Mouse (Mus musculus) stomach, embryonic 14.5 days (tissue): ENCODE data around the gene Ensa. TPM values are rescaled to one million over a fixed set of nuclear protein-coding genes. Genes with fewer than 3 reads are reported as not detected.
"Not testable (repeated sequence)": the region's sequence is repeated elsewhere in the genome, so short reads cannot be mapped to it uniquely, and the experiment has no call there.

Experiments used
- ATAC-seq: fragments of 200-750 bp; cut with Nextera tagmentation; 2 replicates; pipeline ENCODE4 v1.8.0; 2017; ENCODE audit warnings: low read depth, moderate TSS enrichment; ENCODE audit not compliant: insufficient number of reproducible peaks, insufficient read depth, low FRiP score
- H3K27ac ChIP-seq: fragments of 300-500 bp; sonication (generic); 2 replicates; pipeline ENCODE4 v1.5.1; 2014; ENCODE audit warnings: mild to moderate bottlenecking, low read length, moderate library complexity, mixed read lengths
- H3K27me3 ChIP-seq: fragments of 300-500 bp; sonication (generic); 2 replicates; pipeline ENCODE4 v1.6.1; 2014; ENCODE audit warnings: low read length, control low read depth, mixed read lengths; ENCODE audit not compliant: control insufficient read depth, insufficient read depth
- H3K36me3 ChIP-seq: fragments of 300-500 bp; sonication (generic); 2 replicates; pipeline ENCODE4 v1.6.1; 2014; ENCODE audit warnings: mild to moderate bottlenecking, control low read depth, low read length, moderate library complexity, mixed read lengths; ENCODE audit not compliant: control insufficient read depth, insufficient read depth
- H3K4me1 ChIP-seq: fragments of 300-500 bp; sonication (generic); 2 replicates; pipeline ENCODE4 v1.6.1; 2014; ENCODE audit warnings: low read length, control low read depth, mixed read lengths; ENCODE audit not compliant: control insufficient read depth, insufficient read depth
- H3K4me2 ChIP-seq: fragments of 300-500 bp; sonication (generic); replicated peaks from 2 replicates; pipeline ENCODE4 v1.6.1; 2014; ENCODE audit warnings: low read depth, low read length, control low read depth
- H3K4me3 ChIP-seq: fragments of 300-500 bp; sonication (generic); 2 replicates; pipeline ENCODE4 v1.5.1; 2014; ENCODE audit warnings: low read depth, low read length, control low read depth
- H3K9ac ChIP-seq: fragments of 300-500 bp; sonication (generic); replicated peaks from 2 replicates; pipeline ENCODE4 v1.6.1; 2014; ENCODE audit warnings: low read depth, mild to moderate bottlenecking, control low read depth, low read length, moderate library complexity, mixed read lengths
- H3K9me3 ChIP-seq: fragments of 300-500 bp; sonication (generic); 2 replicates; pipeline ENCODE4 v1.6.1; 2016; ENCODE audit warnings: low read depth, low read length, control low read depth; ENCODE audit not compliant: control insufficient read depth
- WGBS: fragments of 180-500 bp; shearing (Covaris S2); extraction: QIAGEN DNeasy Blood & Tissue Kit; methylation state at CpG from one replicate; pipeline ENCODE4 v1.1.7; 2014; 5-methylcytosine and 5-hydroxymethylcytosine counted together
- polyA plus RNA-seq: library from polyadenylated mRNA; unstranded; fragments of >200 nt; fragmentation: Nextera tagmentation; extraction: Ambion mirVana; gene quantifications from 2 replicates; pipeline ENCODE4 v1.2.1, GENCODE M21; 2014

Gene Ensa
- polyA plus RNA-seq, 1 experiment from 2014 or later, result 76.3 TPM

DNA sequence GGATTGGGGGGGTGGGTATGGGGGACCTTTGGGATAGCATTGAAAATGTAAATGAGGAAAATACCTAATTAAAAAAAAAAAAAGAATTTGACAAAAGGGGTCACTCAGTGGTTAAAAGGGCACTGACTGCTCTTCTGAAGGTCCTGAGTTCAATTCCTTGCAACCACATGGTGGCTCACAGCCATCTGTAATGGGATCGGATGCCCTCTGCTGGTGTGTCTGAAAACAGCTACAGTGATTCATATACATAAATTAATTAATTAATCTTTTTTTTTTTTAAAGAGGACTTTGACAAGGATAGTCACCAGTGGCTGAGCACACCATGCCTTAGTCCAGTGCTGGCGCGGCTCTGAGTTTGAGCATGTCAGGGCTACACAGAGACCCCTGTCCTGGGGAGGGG, 45.6 kb downstream of the Ensa start:
- WGBS, result 99% methylated on average over 3 of the region's 3 CpGs
- H3K27ac ChIP-seq, ATAC-seq, H3K4me3 ChIP-seq, H3K4me2 ChIP-seq, H3K9me3 ChIP-seq, H3K9ac ChIP-seq, H3K27me3 ChIP-seq, H3K36me3 ChIP-seq: not testable (repeated sequence)
- peaks cover 66% of the 10 kb centered on the region for H3K4me1 ChIP-seq

DNA sequence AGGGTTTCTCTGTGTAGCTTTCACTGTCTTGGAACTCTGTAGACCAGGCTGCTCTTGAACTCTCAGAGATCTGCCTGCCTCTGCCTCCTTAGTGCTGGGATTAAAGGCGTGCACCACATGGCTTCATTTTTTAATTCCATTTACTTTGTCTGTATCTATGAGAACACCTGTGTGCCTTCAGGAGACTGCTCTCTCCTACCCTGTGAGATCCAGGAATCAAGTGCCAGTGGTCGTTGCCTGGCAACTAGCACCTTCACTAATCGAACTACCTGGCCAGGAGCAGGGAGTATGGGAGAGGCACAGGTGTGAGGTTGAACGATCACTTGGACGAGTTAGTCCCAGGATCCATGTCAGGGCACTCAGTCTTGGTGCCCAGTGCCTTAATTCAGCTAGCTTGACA, 46.4 kb downstream of the Ensa start:
- Histone ChIP-seq H3K27me3 (no peaks in the 10 kb centered on the region), H3K36me3 (peaks cover 7% of the 10 kb centered on the region), H3K9me3 (no peaks in the 10 kb centered on the region), H3K4me1 (peaks cover 69% of the 10 kb centered on the region), H3K4me3 (no peak overlapping the region), H3K27ac (no peak overlapping the region), H3K9ac (no peak overlapping the region), H3K4me2 (no peak overlapping the region)
- ATAC-seq, result no peak
- 73% methylated on average over 5 of the region's 5 CpGs for WGBS

DNA sequence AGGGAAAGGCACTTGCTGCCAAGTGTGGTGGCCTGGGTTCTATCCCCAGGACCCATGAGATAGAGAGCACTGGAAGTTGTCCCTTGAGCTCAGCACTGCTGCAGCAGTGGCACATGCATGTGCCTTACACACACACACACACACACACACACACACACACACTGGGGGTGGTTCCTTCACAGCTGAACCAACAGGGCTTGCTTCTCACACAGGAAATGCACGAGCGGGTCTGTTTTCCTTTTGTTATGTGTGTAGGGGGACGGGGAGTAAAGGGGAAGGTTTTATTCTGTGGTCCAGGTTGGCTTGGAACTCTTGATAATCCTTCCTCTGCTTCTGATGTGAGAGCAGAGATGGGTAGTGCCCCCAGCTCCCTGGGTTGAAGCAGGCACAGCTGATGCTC, 47.7 kb downstream of the Ensa start:
- ATAC-seq, result no peak
- Histone ChIP-seq H3K36me3 (peaks cover 7% of the 10 kb centered on the region), H3K9me3 (no peaks in the 10 kb centered on the region), H3K4me2 (no peak overlapping the region), H3K4me1 (peaks cover 62% of the 10 kb centered on the region), H3K4me3 (no peak overlapping the region), H3K27me3 (no peaks in the 10 kb centered on the region), H3K9ac (no peak overlapping the region), H3K27ac (peak overlapping the region; percentile 95; the same call in 1 of the 2 replicates)
- WGBS, result 41% methylated on average over 3 of the region's 3 CpGs

DNA sequence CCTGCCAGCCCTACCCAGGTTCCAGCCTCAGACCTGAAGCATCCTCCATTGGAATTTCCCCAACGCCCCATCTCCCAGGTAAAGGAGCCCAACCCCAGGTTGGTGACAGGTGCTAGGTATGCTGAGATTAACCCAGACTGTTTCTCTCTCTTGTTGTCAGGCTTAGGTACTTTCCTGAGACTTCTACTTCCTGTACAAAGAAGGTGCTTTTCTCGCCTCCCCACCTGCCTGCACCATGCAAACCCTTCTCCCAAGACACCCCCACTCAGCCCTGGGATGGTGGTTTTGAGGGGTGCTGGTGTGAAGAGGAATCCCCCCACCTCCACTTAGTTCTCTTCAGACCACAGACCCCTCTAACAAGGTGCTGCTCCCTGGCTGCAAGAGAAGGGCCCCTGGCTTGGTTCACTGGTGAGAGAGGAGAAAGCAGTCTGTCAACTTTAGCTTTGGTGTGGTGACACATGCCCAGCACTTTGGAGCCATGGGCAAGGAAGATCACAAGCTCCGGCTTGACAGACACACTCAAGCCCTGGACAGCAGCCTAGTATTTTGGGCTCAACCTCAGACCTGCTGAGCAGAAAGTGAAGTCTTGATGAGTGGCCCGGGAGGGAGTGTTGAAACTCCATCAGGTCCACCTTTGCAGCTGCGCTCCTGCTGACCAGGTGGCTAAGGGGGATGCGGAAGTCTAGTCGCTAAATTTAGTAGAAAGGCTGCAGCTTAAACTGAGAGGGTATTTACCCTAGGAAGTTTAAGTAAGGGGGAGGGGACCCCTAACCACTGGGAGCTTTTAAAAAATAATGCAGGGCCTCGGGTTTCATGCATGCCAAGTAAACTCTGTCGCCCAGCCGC, 48.3 kb downstream of the Ensa start:
- Histone ChIP-seq H3K27me3 (no peaks in the 10 kb centered on the region), H3K27ac (peak overlapping the region; percentile 95), H3K4me3 (no peak overlapping the region), H3K9ac (no peak overlapping the region), H3K4me2 (peak overlapping the region; percentile 23), H3K4me1 (peaks cover 56% of the 10 kb centered on the region), H3K36me3 (peaks cover 7% of the 10 kb centered on the region), H3K9me3 (no peaks in the 10 kb centered on the region)
- WGBS, result 31% methylated on average over 10 of the region's 10 CpGs
- no peak for ATAC-seq

DNA sequence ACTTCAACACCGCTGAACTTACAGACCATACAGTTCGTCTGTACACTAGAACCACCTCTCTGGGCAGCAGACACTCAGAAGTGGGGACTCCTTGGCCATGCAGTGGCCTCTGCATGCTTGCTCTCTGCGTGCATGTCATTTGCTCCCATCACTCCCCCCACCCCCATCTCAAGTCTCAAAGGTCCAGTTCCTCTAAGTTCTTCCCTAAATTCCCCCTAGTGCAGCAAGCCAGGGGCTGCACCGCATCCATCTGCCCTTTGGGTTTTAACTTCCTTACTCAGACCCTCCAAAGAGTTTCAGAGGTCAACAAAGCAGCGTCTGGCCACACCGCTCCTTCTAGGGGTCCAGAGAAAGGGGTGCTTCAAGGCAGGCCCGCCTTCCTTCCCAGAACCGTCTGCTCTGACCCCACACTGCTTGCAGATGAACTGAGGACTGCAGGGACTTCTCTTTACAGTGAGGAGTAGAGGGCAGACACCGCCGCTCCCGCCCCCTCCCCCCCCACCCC, 49.0 kb downstream of the Ensa start:
- Histone ChIP-seq H3K9ac (0 out of 2 replicates have a peak overlapping the region, but pooled peaks have one; percentile 10), H3K4me1 (peaks cover 50% of the 10 kb centered on the region), H3K4me2 (peak overlapping the region; percentile 23), H3K9me3 (no peaks in the 10 kb centered on the region), H3K4me3 (no peak overlapping the region), H3K27me3 (no peaks in the 10 kb centered on the region), H3K36me3 (peaks cover 7% of the 10 kb centered on the region), H3K27ac (peak overlapping the region; percentile 95)
- WGBS, result 12% methylated on average over 11 of the region's 11 CpGs
- no peak; the same call in 1 of the 2 replicates for ATAC-seq

DNA sequence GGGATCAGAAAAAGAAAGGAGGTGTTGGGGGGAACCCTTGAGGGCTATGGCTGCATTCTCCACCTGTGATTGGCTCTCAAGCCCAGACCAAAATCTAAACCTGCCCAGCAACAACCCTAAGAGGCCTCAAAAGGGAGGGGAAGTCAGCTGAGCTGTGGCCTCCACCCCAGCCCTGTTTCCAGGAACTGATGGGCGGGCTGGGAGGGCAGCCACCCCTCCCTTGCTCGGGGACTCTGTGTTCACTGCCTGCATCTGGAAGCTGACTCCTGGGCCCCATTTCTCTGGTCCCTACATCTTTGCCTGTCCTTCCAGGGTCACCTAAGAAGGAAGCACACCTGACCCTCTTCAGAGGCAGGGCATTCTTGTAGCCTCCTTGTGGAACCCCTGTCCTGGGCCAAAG, 49.4 kb downstream of the Ensa start:
- Histone ChIP-seq H3K9me3 (no peaks in the 10 kb centered on the region), H3K36me3 (peaks cover 3% of the 10 kb centered on the region), H3K27me3 (no peaks in the 10 kb centered on the region), H3K9ac (no peak overlapping the region), H3K4me1 (peaks cover 49% of the 10 kb centered on the region), H3K4me3 (no peak overlapping the region), H3K27ac (peak overlapping the region; percentile 95), H3K4me2 (peak overlapping the region; percentile 23)
- 20% methylated on average over 2 of the region's 2 CpGs for WGBS
- peak; percentile 83 for ATAC-seq

DNA sequence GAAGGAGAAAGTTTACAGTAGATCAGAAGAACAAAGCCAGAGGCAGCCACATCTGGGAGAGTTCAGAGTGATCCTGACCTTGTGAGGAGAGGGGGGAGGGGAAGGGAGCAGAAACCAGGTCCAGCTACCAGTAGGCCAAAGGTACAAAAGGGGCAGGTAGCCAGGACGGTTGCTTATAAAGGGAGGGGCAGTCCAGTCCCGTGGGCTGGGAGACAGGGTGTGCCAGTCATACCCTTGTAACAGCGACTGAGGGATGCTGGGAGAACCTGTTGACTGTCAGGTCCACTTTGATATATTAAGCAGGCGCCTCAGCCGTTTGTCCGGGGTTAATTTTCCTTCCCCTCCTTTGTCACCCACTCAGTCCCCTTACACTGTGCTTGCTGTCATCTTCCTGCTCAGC, 50.0 kb downstream of the Ensa start:
- H3K4me3 ChIP-seq, result no peak overlapping the region
- no peaks in the 10 kb centered on the region for H3K36me3 ChIP-seq
- H3K27me3 ChIP-seq, result no peaks in the 10 kb centered on the region
- no peak for ATAC-seq
- 6% methylated on average over 6 of the region's 6 CpGs for WGBS
- H3K9me3 ChIP-seq, result no peaks in the 10 kb centered on the region
- peaks cover 49% of the 10 kb centered on the region for H3K4me1 ChIP-seq
- peak overlapping the region; percentile 95 for H3K27ac ChIP-seq
- H3K9ac ChIP-seq, result 0 out of 2 replicates have a peak overlapping the region, but pooled peaks have one; percentile 26
- H3K4me2 ChIP-seq, result peak overlapping the region; percentile 26; the same call in 1 of the 2 replicates

DNA sequence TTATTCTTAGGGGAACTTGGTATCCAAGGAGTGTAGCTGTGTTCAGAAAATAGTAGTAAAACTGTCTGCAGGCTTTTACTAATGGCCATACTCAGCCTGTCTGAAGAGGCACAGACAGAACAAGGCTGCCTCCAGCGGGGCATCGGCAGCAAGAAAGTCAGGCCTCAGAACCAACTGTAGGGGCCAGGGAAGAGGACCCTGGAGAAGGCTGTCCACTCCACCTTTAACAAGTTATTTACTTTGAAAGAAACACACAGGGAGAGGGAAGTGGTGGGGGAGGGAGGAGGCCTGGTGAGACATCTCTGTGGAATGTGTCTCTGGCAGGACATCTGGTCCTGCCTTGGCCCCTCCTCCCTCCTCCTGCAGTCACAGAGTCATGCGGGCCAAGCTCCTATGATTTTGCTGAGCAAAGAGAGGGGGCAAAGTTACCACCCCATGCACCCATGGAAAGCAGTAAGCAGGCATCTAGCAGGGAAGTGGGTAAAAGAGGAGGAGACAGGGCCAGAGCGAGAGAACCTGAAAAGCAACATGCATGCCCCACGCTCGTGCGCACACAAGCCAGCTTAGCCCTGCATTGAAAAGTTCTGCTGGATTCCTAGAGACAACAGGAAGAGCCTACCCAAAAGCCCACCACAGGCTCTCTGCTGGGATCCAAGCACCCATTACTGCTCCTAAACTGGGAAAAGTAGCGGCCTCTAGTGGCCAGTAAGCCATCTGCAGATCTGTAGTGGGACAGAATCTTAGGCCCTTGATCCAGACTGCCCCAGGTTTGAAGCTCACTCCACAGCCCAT, 50.7 kb downstream of the Ensa start:
- H3K36me3 ChIP-seq, result no peaks in the 10 kb centered on the region
- 20% methylated on average over 8 of the region's 8 CpGs for WGBS
- H3K4me2 ChIP-seq, result peak overlapping the region; percentile 26
- peak; percentile 39; the same call in 1 of the 2 replicates for ATAC-seq
- no peaks in the 10 kb centered on the region for H3K9me3 ChIP-seq
- H3K9ac ChIP-seq, result peak overlapping the region; percentile 26; the same call in 1 of the 2 replicates
- H3K4me1 ChIP-seq, result peaks cover 50% of the 10 kb centered on the region
- no peak overlapping the region for H3K4me3 ChIP-seq
- no peaks in the 10 kb centered on the region for H3K27me3 ChIP-seq
- peak overlapping the region; percentile 95 for H3K27ac ChIP-seq
